Mouse (Mus musculus): ENCODE results near the gene Bcl2a1c. TPM values are rescaled to one million over a fixed set of nuclear protein-coding genes. Genes with fewer than 3 reads are reported as not detected.

Gene Bcl2a1c
- polyA plus RNA-seq, 1 experiment from 2014 or later: not detected

GRCm38 (mm10) chr9:114379871-114380270 lies 49.9 kb downstream of the Bcl2a1c start:
- Histone ChIP-seq H3K4me3 (replicated peaks) (no peak overlapping the region), H3K27me3 (replicated peaks) (no peaks in the 10 kb centered on the region), H3K27ac (replicated peaks) (no peak overlapping the region), H3K4me1 (no peaks in the 10 kb centered on the region), H3K9ac (replicated peaks) (no peak overlapping the region), H3K36me3 (0 out of 2 replicates have a peak, but pooled peaks cover 7% of the 10 kb centered on the region), H3K4me2 (no peak overlapping the region), H3K9me3 (replicated peaks) (no peaks in the 10 kb centered on the region)
- ATAC-seq (ENCODE audit: low FRiP score): no peak
- 88% methylated on average over 12 of the region's 12 CpGs for WGBS

Other genes with a start within 250 kb of the Bcl2a1c start
- gene Crtap, start 60.5 kb downstream of the Bcl2a1c start, polyA plus RNA-seq (2015; fragmentation: Nextera tagmentation; extraction: Ambion mirVana): 34.0 and 42.8 TPM in 2 replicates
- 30.9 and 38.2 TPM in 2 replicates for gene Glb1, start 70.9 kb downstream of the Bcl2a1c start, polyA plus RNA-seq (2015; fragmentation: Nextera tagmentation; extraction: Ambion mirVana)
- 8.8 and 11.8 TPM in 2 replicates for gene Tmppe, start 71.0 kb downstream of the Bcl2a1c start, polyA plus RNA-seq (2015; fragmentation: Nextera tagmentation; extraction: Ambion mirVana)
- gene Ccr4, start 174.8 kb downstream of the Bcl2a1c start, polyA plus RNA-seq (2015; fragmentation: Nextera tagmentation; extraction: Ambion mirVana): 0.84 TPM in 1 of 2 replicates, not detected in the other
- gene C130032M10Rik, start 185.6 kb downstream of the Bcl2a1c start, polyA plus RNA-seq (2015; fragmentation: Nextera tagmentation; extraction: Ambion mirVana): not detected in 2 replicates
- gene Trim71, start 234.2 kb downstream of the Bcl2a1c start, polyA plus RNA-seq (2015; fragmentation: Nextera tagmentation; extraction: Ambion mirVana): 0.35 and 0.54 TPM in 2 replicates